Mouse (Mus musculus): Measurements from ENCODE around the gene Lrp10. TPM values are rescaled to one million over a fixed set of nuclear protein-coding genes. Genes with fewer than 3 reads are reported as not detected.
A peak's percentile ranks its signal among the peaks of the same experiment; 100 is the strongest.

Lrp10 gene
- total RNA-seq, 2 experiments from 2014 or later, result 40.0 to 47.8 TPM

- DNase-seq, result peak; percentile 40 to 51
Measured at GRCm38 (mm10) chr14:54432837-54433830, 30.8 kb upstream of the Lrp10 start.

- peak; percentile 50 to 54 for DNase-seq
Measured at GRCm38 (mm10) chr14:54433941-54434531, 29.9 kb upstream of the Lrp10 start.

DNA sequence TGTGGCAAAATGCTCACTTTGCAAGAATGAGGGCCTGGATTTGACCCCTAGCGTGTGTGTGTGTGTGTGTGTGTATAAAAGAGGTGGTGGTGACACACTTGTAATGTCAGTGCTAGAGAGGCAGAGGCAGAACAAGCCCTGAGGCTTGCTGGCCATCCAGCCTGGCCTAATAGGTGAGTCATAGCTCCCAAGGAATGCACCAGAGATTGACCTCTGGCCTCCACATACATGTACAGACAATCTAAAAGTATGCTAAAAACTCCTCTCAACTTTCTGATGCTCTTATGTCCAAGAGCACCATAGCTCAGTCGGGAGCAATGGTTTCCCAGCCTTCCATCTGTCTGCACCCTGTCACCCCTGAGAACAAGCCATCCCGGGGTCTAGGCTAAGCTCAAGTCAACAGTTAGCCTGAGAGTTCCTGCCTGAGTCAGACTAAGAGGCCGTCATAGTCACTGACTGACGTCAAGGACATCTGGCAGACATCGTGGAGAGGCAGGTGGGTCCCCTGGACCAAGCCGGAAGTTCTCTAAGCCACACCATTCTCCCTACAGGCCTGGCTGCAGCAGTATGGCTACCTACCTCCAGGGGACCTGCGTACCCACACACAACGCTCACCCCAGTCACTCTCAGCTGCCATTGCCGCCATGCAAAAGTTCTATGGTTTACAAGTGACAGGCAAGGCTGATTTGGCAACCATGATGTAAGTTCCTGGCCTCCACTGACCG lies 28.6 kb upstream of the Lrp10 start:
- no peak for DNase-seq

- DNase-seq, result no peak
Measured at GRCm38 (mm10) chr14:54439155-54439554, 24.8 kb upstream of the Lrp10 start.

DNA sequence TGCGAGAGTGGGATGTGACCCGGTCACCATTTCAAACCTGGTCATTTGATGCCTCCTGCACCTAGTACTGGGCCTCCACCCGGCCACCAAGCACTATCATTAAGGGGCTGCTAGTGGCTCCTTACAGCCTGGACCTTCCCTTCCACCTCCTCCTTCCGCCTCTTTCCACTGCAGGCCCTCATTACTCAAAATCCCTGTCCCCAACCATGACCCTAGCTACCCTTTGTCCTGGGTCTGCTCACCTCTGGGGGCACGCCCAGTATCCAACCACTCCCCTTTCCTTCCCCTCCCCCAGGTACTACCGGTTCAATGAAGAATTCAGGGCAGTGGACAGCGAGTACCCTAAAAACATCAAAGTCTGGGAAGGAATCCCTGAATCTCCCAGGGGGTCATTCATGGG lies 24.3 kb upstream of the Lrp10 start:
- DNase-seq, result no peak

- DNase-seq, result no peak
Measured at GRCm38 (mm10) chr14:54440538-54440937, 23.4 kb upstream of the Lrp10 start.

- DNase-seq, result no peak
Measured at GRCm38 (mm10) chr14:54441365-54441764, 22.6 kb upstream of the Lrp10 start.

- no peak for DNase-seq
Measured at GRCm38 (mm10) chr14:54442548-54442947, 21.4 kb upstream of the Lrp10 start.

DNA sequence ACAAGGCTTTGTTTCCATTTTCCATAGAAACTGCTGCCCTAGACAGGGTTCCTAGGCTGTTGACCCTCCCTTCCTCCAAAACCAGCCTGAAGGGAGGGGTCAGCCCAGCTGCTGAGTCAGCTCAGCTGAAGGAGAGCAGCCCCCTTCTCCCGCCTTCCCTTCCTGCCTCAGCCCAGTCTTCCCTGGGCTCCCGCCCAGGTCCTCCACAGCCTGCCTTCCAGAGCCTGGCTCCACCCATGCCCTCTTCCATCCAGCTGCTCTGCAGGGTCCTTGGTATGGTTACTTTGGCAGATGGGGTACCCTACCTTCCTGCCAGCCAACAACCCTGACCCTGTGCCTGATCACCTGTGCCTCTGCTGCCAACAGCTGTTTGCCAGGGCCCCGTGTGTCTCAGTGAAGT lies 20.7 kb upstream of the Lrp10 start:
- DNase-seq, result peak; percentile 66 to 72

- peak; percentile 85 to 88 for DNase-seq
Measured at GRCm38 (mm10) chr14:54443712-54444618, 20.0 kb upstream of the Lrp10 start.

DNA sequence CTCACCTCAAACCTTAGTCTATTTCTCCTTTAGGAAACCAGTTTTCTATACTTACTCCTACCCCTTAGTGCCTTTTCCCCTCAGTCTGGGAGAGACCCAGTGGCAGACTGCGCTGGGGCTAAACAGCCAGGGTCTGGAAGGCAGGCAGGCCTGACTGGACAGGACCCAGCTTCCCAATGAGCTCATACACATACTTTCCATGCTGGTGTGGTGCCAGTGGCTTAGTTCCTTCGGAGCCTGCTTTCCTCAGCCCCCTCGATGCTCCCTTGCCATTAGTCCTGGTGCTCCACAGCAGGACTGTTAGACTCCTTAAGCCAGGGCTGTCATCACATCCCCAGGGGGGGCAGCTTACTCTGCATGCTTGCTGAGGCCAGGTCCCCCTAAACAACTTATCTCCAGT lies 18.5 kb upstream of the Lrp10 start:
- DNase-seq, result no peak

- DNase-seq, result no peak
Measured at GRCm38 (mm10) chr14:54453566-54453965, 10.4 kb upstream of the Lrp10 start.

DNA sequence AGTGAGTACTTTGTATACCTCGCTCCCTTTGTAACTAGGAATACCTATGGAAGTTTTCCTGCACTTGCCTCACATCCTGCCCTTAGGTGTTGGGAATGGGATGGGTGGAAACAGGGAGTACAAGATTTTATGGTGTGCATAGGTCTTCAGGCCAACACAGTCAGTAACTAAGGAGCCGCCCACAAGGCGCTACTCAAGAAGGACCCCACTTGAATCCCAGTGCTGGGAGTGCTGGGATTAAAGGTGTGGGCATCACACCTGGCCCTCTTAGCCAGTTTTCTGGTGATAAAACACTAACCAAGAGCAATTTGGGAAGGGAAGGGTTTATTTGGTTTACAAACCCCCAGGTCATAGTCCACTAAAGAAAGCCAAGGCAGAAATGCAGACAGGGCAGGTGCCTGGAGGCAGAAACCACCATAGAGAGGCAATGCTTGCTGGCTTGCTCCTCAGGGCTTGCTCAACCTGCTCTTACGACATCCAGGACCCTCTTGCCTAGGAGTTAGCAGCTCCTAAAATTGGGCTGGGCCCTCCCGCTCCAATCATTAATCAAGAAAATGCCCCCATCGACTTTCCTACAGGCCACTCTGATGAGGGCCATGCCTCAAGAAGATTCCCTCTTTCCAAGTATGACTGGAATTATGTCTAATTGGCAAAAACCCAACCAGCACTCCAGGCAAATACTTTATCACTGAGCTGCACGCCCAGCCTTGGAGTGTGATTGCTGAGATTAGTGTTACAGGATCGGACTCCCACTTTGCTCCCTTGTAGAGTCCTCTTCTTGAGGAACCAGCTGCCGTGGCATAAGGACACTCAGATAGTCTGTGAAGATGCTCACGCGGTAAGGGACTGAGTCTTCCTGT lies 9.0 kb upstream of the Lrp10 start:
- no peak for DNase-seq

GRCm38 (mm10) chr14:54457907-54458569 lies 5.9 kb upstream of the Lrp10 start:
- DNase-seq, result no peak

DNA sequence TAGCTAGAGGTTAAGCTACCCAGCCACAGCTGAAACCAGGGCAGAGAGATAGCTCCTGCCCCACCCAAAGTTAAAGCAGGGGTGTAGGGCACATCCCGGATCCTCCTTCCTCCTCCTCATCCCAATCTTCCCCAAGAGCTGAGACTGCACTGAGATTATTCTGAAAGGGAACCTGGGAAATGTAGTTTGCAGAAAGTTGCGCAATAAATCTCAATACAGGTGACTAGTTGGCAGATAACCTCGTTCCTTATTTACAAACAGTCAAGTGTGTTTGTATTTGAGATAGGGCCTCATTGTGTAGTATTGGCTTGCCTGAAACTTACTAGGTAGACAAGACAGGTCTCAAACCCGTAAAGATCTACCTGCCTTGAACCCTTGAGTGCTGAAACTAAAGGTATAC lies 1.8 kb upstream of the Lrp10 start:
- no peak for DNase-seq

DNA sequence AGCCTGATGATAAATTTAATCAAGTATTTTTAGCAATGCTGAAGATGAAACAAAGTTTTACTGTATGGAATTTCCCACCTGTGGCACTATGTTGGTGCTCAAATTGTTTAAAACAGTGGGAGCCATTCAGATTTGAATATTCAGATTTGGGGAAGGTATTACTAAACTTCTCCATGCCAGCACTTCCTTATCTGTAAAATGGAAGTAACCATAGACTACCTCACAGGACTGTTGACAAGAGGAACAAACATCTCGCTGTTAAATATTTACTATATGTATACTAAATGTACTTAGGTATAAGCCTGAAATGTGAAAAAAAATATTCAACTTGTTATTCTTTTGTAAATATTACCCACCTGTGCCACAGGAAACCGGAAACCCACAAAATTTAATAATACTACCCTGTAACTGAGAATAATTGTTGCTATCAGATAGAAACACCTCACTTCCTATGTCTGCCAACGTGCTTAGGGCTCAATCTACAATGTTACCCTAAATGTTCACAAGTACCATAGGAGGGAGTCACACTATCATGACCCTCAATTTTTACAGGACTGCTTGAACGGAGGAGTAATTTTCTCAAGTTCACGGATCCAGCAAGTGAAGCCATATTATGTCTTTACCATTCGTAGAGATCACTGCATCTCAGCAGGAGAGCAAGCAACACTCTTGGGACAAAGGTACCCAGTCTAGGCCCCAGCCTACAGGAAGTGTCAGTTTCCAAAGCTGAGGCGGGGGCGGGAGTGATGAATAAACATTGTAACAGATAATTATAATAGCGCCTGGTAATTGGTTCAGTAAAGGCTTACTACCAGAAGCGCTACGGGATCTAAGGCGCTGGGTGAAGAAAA lies 604 bp upstream of the Lrp10 start:
- no peak for DNase-seq

GRCm38 (mm10) chr14:54464293-54465005 lies 512 bp downstream of the Lrp10 start:
- DNase-seq, result peak; percentile 72 to 75

DNA sequence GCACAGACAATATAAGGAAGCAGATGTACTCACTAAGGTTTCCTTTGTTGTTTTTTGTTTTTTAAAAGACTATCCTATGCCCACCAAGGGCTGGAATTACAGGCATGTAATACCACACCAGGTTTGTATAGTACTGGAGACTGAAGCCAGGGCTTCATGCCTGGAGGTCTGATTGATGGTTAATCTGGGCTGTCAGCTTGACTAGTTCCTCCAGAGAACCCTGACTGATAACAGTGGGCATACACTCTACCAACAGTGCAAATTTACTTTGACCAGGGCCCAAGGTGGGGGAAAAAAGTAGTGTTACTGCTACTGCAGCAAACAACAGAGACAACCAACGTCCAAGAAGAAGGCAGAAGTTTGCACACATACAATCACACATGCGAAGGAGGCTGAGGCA lies 7.5 kb downstream of the Lrp10 start:
- DNase-seq, result no peak

GRCm38 (mm10) chr14:54472671-54473070 lies 8.7 kb downstream of the Lrp10 start:
- DNase-seq, result no peak
